Mouse (Mus musculus) thymus, postnatal 14 days (tissue): Measurements from ENCODE around the gene Plxnb3.
A peak's percentile ranks its signal among the peaks of the same experiment; 100 is the strongest.
"Not testable (repeated sequence)": the region's sequence is repeated elsewhere in the genome, so short reads cannot be mapped to it uniquely, and the experiment has no call there.

Experiments used
- DNase-seq: peaks from one replicate; pipeline ENCODE4 v3.0.0; 2021

The Plxnb3 gene

DNA sequence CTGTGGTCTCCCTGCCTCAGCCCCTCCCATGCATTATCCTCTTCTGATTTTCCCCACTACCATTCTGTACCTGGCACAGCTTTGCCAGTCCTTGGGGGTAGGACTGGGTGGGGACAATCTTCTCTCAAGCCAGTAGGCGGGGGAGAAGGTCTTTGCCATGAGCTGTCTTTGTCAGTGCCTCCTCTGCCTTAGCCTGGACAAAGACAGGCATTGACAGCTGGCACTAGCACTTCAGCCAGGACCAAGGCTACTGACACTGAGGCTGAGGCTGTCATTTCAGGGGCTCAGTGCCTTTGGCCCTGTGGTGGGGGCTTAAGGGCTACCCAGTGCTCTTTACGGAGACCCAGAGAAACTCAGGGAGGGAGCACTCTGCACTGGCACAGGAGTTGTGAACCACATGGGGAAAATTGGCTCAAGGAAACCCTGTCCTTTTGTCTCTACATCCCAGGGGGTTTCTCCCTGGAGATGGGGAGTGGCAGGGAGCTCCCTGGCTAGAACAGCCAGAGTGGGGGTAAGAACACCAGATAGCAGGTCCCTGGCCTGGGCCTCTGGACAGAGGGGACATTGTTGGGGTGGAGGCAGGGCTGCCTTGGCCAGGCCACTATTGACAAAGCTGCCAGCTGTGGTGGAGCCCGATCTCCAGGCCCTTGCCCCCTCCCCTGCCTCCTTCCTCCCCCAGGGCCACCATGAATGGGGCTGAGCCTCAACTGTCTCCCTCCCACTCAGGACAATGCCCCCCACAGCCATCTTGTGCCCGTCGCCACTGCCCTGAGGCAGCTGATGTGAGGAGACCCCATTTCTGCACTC, at the start of gene Plxnb3:
Gene Plxnb3 (plus strand): TSS at position 757 of the 807 bp plus-strand sequence.
- no peak for DNase-seq

DNA sequence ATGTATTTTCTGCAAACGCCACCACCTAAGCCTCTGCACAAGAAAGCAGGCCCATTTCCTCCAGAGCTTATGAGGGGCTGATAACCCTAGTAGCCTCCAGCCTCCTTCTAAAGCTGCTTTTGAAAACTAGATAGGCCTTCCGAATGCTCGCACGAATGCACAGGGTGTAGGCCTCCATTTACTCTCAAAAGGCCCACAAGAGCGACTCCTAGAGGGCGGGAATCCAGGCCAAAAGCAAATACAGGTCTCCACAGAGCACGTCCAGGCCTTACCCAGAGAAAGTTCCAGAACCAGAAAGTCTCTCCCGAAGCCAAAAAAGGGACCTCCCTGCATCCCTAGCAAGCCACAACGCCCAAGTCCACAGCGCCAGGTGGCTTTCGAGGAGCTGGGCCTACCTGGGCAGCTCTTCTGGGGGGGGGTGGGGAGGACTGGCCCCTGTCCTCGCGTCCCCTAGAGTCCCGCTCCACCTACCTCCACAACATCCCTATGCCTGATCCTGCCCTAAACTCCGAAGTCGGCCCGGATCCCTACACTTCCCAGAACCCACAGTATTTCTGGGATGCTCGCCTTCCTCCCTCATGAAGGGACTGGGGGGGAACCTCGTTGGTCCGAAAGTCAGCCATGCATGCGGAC, 41.3 kb upstream of the Plxnb3 start:
- DNase-seq: peak; percentile 61

DNA sequence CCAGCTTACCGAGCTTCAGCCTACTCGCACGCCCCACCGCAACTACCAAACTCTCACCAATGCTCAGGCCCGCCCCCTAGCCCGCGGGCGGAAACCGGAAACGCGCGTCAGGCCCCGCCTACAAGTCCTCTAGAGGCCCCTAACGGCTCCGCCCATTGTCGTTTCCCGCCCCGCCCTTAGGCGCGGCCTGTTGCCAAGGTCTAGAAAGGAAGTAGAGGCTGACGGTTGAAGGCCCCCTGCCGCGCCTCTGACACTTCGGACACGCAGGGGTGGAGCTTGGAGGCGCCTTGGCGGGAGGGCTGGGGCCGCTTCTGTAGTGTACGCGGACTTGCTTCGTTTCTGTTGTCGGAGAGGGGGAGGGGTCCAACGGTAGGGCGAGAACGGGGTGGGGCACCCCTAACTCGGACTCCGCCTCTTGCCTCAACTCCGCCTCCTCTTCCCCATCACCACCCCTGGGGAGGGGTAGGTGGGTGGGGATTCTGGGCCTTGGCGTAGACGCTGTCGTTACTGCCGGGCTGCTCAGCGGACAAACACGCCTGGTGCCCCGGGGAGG, 40.7 kb upstream of the Plxnb3 start, which contains the start of the genes Bcap31 and Abcd1:
Gene Bcap31 (minus strand): TSS at position 67 of the 553 bp plus-strand sequence.
Gene Abcd1 (plus strand): TSS at position 489 of the 553 bp plus-strand sequence.
- DNase-seq: peak; percentile 97

DNA sequence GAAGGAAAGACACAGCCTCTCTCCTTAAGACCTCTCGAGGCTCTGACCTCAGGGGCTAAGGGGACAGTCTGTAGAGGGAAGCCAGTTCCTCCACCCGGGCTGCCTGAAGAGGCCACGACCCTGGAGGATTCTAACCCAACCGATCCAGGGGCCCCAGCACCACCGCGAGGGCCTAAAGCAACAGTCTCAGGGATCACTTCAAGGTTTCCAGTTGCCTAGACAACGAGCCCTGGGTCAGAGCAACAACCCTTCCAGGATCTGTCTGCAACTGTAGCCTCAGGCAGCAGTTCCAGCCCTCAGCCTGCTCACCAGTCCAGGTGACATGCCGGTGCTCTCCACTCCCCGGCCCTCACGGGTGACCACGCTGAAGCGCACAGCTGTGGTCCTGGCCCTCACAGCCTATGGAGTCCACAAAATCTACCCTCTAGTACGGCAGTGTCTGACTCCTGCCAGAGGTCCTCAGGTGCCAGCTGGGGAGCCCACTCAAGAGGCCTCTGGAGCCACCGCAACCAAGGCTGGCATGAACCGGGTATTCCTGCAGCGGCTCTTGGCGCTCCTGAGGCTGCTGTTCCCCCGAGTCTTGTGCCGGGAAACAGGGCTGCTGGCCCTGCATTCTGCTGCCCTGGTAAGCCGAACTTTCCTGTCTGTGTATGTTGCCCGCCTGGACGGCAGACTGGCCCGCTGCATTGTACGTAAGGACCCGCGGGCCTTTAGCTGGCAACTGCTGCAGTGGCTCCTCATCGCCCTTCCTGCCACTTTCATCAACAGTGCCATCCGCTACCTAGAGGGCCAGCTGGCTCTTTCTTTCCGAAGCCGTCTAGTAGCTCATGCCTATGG, 40.0 kb upstream of the Plxnb3 start:
- DNase-seq: peak; percentile 35

DNA sequence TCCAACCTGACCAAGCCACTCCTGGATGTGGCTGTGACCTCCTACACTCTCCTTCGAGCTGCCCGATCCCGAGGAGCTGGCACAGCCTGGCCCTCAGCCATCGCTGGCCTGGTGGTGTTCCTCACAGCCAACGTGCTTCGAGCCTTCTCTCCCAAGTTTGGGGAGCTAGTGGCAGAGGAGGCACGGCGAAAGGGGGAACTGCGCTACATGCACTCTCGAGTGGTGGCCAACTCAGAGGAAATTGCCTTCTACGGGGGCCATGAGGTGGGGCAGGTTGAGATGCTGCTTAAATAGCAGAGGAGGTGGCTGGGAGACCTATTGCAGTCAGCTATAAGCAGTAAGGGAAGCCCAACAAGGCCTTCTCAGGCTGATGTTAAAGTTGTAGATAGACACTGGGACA, 39.2 kb upstream of the Plxnb3 start:
- peak; percentile 57 for DNase-seq

DNA sequence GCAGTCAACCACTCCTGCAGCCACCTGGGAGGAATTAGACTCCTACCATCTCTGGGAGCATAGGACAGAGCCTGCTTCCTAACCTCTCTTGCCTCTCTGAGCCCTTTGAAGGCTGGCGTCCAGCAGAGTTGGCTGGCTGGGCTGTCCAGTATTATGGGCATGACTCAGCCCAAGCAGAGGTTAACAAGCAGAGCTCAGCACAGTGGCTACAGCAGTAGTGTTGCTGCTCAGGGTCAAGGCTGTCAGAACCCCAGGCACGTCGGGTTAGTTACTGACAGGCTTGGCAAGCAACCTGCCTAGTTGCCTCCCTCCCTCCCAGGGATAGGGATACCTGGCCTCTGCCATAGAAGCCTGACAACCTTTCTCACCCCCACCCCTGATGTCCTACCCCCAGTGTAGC, 38.6 kb upstream of the Plxnb3 start:
- no peak for DNase-seq

DNA sequence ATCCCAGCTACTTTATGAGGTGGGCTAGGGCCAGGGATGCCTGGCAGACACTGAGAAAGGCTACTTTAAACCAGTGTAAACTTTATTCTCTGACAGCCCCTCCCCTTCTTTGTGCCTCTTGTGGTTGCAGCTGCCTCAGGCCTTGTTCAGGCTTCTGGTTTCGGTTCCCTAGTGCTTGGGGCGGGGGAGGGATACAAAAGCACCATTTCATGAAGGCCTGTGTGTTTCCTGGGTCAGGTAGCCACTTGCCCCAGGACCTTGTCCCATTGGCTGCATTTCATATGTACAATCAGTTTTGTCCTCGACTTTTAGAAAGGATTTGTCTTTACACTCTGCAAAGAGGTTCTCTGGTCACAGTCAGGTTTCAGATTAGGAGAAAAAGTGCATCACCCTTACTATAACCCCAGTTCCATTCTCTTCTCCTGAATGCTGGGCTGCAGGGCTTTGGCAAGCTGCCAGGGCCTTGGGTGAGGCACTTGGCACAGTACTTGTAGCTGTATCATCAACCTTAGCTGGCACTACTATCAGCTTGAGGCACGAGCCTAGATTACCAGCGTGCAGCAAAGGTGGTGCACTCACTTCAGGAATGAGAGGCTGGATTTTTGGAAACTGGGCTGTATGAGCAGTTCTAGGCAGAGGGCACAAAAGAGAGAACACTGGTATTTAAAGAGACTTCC, 38.1 kb upstream of the Plxnb3 start:
- peak; percentile 39 for DNase-seq

DNA sequence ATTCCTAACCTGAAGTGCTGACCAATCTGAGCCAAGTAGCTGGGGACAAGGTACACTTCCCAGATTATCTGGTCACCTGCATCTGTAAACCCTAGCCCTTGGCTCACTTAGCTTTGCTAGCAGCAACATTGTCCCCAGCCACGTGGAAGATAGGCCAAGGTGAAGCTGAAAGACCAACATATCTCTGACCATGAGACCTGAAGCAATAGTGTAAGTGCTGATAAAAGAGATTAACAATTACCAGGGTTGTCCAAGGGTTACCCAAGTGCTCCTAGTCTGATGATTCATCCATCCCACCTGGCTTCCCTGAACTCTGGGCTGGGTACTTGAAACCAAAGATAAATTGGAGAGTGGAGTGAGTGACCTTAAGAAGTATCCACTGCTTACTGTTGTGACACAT, 26.0 kb upstream of the Plxnb3 start:
- no peak for DNase-seq

DNA sequence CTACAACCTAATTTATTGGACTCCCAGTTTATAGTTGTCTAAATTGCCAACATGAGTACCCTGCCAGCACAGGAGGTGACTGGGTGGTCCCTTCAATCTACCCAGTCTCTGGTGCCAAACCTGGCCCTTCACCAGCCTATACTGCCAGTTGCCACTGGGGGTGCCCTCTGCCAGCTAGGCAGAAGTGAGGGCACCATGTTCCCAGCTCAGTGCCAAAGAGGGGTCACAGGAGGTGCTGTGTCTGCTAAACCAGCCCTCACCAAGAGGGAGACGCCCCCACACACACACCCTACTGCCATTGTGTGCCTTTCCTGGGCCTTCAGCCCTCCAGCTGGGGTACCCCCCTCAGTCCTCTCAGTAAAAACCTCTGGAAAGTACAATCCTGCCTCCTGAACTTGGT, 18.7 kb upstream of the Plxnb3 start:
- peak; percentile 9 for DNase-seq

DNA sequence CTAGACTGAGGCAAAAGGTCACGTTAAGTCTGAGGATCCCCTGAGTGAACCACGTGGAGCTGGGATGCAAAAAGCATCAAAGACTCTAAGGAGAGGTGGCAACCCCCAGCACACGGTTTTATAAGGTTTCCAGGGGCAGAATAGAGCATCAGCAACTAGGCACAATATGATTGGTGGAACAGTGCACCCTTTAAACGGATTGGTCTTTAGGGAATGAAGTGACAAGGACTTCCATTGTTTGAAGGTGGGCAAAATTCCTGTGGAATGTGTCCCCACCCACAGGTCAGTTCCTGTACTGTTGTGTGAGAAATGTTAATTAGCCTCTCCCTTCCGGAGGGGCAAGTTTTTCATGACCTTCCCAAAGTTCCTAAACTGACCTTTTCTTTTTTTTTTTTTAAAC, 17.7 kb upstream of the Plxnb3 start:
- DNase-seq: no peak

DNA sequence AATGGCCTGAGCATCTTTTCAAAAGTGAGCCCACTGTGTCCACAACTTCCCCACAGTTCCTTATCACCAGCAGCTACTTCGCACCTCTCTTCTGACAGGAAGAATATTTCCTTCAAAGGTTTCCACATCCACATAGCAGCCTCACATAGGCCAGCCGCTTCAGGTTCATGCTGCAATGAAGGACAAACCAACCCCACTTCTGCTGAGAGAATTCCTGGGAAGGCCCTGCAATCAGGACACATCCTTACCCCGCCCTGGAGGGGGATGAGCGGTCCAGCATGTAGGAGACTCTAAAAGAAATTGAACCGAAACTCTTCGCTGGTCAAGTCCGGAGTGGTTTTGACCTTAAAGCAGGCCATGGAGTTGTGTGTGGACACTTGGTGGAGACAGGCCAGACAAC, 17.0 kb upstream of the Plxnb3 start:
- DNase-seq: not testable (repeated sequence)

DNA sequence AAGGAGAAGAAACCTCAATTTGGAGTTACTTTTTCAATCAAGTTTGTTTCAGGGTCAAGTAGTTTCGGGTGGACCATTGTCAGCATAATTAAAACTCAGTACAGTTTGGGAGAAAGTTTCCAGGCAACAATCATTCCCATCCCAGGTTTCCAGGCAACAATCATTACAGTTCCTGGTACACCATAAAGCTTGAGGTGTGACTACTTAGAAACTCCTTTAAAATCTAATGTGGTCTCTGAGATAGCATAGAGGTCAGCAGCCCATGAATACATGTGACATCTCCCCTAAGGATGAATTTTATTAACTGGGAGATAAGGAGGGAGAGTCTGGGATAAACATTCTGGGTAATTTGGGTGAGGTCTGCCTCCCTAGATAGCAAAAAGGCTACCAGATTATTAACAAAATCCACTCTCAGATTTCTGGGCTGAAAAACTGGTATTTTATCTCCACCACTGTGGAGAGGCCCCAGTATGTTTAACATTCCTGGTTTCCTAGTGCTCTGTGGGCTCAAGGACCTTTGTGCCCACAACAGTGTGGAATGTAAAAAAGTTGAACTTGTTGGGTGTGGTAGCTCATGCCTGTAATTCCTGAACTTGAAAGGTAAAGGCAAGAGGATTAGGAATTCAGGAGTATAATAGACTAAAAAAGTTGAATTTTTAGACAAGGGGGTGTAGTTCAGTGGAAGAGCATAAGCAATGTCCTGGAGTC, 12.0 kb upstream of the Plxnb3 start:
- DNase-seq: no peak

DNA sequence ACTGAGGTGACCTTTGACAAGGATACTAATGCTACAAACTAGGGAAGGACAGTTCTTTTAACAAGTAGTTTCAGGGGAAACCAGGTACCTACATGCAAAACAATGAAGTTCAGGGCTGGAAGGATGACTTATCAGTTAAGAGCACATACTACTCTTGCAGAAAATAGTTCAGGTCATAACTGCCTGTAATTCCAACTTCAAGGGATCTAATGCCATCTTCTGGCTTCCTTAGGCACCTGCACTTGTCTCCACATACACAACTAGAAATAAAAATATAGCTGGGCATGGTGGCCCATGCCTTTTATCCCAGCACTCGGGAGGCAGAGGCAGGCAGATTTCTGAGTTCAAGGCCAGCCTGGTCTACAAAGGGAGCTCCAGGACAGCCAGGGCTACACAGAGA, 7.9 kb upstream of the Plxnb3 start:
- DNase-seq: no peak

DNA sequence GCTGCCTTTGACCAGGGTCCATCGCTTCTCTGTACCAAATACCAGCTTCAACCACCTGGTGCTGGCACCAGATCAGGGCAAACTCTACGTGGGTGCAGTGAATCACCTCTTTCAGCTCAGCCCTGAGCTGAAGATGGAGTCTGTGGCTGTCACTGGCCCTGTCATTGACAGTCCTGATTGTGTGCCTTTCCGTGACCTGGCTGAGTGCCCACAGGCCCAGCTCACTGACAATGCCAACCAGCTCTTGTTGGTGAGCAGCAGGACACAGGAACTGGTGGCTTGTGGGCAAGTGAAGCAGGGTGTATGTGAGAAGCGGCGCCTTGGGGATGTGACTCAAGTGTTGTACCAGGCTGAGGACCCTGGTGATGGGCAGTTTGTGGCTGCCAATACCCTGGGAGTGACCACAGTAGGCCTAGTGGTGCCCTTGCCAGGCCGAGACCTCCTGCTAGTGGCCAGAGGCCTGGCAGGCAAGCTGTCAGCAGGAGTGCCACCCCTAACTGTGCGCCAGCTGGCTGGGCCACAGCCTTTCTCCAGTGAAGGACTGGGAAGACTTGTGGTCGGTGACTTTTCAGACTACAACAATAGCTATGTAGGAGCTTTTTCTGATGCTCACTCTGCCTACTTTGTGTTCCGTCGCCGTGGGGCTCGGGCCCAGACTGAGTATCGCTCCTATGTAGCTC, 1.9 kb downstream of the Plxnb3 start:
- DNase-seq: no peak

DNA sequence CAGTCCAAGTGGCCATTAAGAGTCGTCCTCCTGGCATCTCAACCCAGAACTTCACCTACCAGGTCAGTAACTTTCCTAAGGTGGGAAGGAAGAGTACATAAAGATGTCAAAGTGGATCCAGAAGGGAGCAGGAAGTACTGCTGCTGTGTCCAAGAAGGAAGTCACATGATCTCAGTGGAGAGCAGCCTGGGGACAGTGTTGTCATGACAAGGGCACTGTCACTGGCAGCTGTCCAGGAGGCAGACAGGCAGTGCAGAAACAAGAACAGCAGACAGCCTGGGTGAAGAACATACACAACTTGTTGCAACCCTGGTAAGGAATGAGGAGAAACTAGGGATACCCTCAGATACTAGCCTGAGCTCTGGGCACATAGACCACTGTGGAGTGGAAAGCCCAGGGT, 8.4 kb downstream of the Plxnb3 start:
- no peak for DNase-seq

DNA sequence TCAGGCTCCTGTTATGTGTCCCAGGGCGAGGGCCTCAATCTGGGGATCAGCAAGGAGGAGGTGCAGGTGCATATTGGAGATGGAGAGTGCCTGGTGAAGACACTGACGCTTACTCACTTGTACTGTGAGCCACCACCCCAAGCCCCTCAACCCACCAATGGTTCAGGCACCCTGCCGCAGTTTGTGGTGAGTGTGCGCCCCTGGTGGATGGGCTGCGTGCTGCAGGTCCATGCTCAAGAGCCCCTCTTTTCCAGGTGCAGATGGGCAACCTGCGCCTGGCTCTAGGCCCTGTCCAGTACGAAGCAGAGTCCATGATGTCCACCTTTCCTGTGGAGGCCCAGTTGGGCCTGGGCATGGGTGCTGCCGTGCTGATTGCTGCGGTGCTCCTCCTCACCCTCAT, 10.4 kb downstream of the Plxnb3 start:
- DNase-seq: peak; percentile 50

DNA sequence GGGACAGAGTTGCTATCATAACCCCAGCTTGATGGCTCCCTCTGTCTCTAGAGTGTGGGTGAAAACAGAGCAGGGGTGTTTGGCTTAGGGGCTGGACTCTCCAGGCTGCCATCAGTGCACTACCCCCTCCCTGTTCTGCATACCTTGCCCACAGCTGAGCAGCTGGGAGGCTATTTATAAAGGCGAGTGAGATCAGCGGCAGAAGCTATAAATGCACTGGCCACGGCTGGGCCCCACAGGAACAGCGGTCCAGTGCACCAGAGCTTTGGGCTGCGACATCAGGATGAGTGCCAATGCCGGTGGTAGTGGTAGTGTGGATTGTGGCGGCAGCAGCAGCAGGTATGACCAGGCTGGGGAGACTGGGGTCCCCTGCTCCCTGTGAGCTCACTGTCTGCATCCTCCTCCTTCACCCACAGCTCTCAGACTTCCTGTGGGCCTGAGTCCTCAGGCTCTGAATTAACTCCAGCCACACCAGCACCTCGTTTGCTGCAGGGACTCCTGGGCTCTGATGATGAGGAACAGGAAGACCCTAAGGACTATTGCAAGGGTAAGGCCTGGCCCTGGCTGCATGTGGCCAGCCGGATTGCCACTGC, 17.4 kb downstream of the Plxnb3 start, which contains the start of gene Srpk3:
Gene Srpk3 (plus strand): TSS at position 238 of the 593 bp plus-strand sequence.
- no peak for DNase-seq

DNA sequence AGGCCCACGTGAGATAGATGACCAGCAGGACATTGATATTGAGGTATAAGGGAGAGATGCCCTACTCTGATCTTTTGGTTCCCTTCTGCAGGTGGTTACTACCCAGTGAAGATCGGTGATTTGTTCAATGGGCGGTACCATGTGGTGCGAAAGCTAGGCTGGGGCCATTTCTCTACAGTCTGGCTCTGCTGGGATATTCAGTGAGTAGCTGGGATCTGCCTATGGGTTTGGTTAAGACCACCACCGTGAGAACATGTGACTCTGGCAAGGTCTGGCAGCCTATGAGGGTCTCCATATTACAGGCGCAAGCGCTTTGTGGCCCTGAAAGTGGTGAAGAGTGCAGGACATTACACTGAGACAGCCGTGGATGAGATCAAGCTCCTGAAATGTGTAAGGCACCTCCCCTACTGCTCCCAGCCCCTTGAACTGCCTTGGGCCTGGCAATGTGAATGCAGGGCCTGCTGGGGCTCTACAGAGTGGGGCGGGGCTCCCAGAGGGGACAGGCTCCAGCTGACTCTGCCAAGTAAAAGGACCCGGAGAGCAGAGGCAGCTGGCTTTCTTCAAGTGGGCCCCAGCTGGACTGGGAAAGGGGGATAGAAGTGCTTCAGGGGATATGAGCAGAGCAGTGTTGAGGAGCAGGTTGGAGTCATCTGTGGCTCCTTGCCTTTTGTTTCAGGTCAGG, 18.1 kb downstream of the Plxnb3 start:
- DNase-seq: no peak

DNA sequence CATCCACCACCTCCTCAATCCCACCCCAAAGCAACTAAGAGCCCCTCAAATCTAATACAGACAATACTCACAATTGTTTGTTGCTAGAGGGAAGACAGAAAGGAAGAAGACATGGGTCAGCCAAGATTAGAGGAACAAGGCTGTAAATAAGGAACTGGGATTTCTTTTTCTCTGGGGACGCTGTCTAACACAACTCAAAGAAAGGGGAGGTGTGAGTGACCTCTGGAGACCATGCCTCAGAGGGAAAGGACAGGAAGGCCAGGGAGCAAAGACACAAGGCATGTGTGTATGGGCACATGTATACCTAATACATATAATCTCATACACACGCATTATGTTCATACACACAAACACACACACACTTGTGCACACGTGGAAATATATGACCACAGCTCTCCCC, 25.3 kb downstream of the Plxnb3 start:
- no peak for DNase-seq

DNA sequence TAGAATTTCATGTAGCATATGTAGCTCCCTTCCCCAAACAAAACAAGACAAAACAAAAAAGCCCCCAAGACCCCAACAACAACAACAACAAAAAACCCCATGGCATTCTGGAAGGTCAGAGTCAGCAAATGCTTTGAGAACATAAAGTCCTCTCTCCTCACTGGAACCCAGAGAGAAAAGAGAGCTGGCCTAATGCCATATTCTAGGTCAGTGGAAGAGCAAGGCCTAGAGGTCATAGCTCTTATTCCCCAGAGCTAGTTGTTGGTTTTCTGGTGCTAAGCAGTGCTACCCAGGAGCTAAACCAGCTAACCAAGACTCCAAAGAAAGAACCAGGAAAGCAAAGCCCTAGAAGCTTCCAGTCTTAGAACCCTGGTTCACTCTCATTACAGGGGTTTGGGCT, 28.8 kb downstream of the Plxnb3 start:
- no peak for DNase-seq
